Mouse (Mus musculus) left cerebral cortex, postnatal 25 days (tissue): ENCODE measurements around the gene Myh10. TPM values are rescaled to one million over a fixed set of nuclear protein-coding genes. Genes with fewer than 3 reads are reported as not detected.
"Not testable (repeated sequence)": the region's sequence is repeated elsewhere in the genome, so short reads cannot be mapped to it uniquely, and the experiment has no call there.

Experiments
- DNase-seq, 2 experiments: peaks; one replicate each; pipeline ENCODE4 v3.0.0; 2022; ENCODE audit warnings: low spot score in 2 of 2, mixed read lengths in 1 of 2
- intact Hi-C: fragments of 180-260 bp; cut with DNase I; formaldehyde crosslinking; loops from one replicate; pipeline ENCODE4 v1.15.1; 2025
- total RNA-seq, 2 experiments: library from RNA; stranded (reverse); gene quantifications; 2 replicates each; pipeline ENCODE4 v1.2.3; 2021

The Myh10 gene
- total RNA-seq, 2 experiments from 2014 or later = 197 to 215 TPM

DNA sequence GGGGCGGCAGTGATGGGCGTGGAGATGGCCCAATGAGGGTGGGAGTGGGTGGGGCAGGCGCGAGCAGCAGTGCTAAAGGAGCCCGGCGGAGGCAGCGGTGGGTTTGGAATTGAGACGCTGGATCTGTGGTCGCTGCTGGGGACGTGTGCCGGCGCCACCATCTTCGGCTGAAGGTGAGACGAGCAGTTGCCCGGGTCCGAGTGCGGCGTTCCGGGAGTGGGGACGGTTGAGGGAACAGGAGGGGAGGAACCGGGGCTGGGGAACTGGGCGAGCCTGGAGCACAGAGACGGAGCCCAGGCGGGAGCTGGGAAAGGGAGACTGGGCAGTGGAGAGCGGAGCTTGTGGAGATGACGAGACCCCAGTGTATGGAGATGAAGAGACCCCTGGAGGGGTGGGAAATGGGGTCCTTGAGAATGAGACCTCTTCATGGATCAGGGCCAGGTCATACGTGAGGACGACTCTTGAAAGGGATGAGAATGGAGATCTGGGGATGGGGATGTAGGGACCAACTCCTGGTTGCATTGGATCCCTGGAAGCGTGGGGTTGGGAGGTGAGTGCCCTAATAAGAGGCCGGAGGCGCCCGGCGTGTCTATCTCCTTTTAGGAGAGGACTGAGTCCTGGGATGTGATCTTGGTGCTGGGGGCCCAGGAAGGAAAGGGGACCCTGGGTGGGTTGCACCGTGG, 792 bp downstream of the Myh10 start:
- DNase-seq = no peak
- intact Hi-C loops = loop anchor here (5.0 kb wide), 2 partner anchors 70 to 125 kb away; no protein-coding TSS in a partner anchor

DNA sequence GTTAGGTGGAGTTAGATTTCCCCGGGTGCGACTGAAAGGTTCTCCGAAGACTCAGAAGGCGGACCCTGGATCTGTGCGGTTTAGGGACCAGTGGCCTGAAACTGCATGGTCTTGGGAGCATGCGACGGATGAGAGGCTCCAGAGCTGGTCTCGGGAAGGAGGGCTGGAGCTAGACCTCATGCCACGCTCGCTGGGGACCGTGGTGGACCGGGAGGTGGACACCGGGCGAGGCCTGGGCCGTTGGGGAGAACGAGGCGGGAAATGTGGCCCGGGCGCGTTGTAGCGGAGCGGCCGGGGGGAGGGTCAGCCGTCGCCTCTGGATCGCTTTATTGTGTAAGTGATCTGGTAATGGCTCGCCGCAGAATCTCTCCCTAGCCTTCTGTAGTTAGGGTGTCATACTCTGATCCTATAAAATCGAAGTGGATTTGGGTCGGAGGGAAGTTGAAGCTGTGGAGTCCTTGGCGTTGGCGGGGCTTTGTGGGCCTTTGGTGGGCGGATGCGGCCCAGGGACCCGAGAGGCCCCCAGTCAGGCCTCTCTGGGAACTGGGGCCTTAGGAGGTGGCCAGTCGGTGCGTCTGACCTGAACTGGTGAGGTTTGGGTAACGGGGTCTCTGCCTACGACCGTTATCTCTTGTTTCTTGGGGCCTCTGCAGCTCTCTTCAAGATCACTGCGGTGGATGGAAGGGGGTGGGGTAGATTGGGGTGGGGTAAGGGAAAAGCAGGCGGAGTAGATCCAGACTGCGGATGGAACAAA, 1.5 kb downstream of the Myh10 start:
- intact Hi-C loops = loop anchor here (5.0 kb wide), 2 partner anchors 71 to 126 kb away; no protein-coding TSS in a partner anchor

DNA sequence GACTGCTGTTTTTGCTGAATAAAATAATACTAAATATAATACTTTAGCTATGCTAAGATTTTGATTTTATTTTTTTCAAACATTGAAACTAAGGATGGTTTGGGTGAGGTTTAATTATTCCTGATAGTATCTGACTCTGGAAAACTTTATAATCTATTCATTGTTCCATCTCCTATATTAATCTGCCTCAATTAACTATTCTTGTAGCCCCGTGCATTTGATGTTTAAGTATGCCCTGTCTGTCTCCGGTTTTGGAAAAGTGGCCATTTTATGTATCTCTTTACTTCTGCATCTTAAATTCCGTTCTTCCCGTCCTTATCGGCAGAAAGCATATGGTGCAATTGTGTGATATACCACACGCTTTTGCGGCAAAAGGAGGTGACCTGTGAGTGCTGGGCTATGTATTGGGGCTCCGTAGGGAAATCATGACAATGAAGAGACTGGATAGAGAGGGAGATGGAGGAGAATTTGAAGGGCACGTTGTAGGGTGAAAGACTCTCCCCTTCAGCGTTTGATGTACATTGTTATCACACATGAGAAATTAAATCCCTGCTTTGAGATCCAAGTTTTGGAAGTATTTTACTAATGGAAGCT, 2.2 kb downstream of the Myh10 start:
- DNase-seq = peak in 1 of 2 experiments; percentile 15
- intact Hi-C loops = loop anchor here (5.0 kb wide), 2 partner anchors 71 to 126 kb away; no protein-coding TSS in a partner anchor

More for the DNA sequence above, 1.5 kb downstream of the Myh10 start:
- peak; percentile 38 to 42 for DNase-seq

DNA sequence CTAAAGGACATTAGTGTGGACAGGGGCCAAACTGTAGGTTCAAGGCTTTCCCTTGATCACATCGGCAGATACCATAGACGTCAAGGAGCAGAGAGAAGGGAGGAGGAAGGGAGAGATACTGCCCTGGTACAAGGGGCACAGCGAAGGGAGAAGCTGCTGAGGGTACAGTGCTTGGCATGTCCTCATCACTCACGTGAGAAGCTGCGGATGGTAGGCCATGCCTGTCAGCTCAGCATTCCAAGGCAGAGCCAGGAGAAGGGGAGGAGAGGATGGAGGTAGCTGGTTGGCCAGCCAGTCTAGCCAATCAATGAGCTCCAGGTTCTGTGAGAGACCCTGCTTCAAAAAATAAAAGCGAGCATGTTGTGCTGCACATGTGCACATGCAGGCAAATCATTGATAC, 11.0 kb downstream of the Myh10 start:
- intact Hi-C loops = no loop called here
- no peak for DNase-seq

DNA sequence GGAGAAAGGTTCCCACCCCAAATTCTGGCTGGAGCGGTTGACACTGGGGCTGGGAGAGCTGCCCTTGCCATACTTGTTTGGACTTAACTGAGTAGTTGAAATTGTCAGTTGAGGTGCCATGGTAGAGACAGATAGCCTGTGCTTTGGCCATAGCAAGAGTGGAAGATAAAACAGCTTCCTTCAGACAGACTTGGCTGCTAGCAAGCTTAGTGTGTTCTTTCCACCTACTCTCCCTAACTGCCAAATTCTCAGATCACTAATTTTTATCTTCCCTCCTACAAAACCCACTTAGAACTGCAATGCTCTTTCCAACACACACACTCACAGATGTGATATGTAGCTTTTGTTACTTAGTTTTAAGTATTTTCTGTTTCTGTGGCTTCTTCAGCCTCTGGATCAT, 12.0 kb downstream of the Myh10 start:
- intact Hi-C loops = no loop called here
- peak in 1 of 2 experiments; percentile 41 for DNase-seq

DNA sequence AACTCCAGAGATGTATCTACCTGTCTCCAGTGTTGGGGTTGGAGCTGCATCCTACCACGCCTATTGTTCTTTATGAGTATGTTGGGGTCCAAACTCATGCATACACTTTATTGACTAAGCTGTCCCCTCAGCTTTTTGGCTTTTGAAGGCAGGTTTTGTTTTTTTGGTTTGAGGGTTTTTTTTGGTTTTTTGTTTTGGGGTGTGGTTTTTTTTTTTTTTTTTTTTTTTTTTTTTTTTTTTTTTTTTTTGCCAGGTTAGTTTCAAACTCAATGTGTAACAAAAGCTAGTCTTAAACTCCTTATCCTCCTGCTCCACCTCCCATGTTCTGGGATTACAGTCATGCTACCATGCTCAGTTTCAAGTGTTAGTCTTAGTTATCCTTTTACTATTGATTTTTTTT, 12.9 kb downstream of the Myh10 start:
- intact Hi-C loops = no loop called here
- DNase-seq = no peak

DNA sequence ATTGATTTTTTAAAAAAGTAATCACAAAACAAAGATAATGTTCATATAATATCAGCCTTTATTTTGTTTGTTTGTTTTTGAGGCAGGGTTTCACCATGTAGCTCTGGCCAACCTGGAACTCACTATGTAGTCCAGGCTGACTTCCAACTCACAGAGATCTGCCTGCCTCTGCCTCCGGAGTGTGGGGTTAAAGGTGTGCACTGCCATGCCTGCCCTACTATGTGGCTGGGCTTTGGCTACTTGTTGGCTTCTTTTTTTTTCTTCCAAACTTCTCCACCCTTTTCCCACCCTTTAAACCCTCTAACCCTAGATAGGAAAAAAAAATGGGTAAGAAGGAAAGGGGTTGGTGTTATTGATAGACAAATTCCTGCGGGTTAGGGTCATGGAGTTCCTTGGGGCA, 13.5 kb downstream of the Myh10 start:
- intact Hi-C loops = no loop called here
- no peak for DNase-seq

DNA sequence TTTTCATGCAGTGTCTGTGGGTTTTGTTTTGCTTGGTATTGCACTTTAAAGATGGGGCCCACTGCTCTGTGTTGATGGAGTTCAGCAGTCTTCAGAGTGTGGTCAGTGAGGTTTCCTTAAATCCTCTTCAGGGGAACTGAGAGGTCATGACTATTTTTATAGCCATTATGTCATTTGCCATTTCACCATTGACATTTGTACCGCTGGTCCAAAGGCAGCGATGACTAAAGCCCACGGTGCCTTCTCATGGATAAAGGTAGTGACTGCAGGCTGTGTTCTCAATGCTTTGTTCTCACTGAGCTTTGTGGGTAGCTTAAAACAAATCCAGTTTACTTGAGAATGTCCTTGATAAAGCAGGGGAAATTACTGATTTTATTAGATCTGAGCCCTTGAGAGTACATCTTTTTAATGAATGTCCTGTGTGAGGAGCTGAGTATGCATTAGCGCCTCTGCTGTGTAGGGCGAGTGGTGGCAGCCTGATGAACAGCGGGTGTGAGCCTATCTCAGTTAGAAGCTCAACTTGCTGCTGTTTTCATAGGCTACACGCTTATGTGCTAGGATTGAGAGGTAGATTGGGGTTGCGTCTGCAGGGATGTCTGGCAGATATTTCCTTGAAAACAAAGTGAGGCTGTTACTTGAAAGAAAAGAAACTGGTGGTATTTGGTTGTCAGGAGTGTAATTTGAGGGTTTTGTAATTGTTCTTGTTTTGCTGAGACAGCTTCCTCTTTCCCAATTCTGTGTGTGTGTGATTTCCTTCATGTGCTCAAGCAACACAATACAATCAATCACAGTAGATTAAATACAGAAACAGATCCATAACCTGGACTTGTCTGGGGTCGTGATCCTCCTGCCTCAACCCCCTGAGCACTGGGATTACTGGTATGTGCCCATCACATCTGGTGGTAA, 15.4 kb downstream of the Myh10 start:
- intact Hi-C loops = no loop called here
- DNase-seq = no peak

DNA sequence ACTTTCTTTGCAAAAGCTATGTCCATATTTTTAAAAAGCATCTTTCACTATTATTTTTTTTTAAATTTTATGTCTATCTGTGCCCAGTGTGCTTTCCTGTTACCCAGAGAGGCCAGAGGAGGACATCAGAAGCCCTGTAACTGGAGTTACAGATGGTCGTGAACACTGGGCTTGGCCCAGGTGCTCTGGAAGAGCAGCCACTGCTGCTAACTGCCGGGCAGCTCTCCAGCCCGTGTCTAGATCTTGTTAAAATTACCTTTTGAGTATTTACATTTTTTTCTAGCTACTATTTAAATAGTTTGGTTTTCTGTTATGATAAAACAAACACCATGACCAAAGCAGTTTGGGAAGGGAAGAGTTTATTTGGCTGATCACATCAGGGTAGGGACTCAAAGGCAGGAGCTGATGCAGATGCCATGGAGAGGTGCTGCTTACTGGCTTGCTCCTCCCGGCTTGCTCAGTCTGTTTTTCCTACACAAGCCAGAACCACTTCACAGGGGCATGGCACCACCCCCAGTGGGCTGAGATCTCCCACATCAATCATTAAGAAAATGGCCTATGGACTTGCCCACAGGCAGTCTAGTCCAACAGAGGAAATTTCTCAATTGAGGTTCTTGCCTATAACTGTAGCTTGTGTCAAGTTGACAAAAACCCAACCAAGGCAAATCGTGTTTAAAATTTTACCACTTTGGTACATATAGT, 16.7 kb downstream of the Myh10 start:
- DNase-seq = no peak
- intact Hi-C loops = no loop called here

DNA sequence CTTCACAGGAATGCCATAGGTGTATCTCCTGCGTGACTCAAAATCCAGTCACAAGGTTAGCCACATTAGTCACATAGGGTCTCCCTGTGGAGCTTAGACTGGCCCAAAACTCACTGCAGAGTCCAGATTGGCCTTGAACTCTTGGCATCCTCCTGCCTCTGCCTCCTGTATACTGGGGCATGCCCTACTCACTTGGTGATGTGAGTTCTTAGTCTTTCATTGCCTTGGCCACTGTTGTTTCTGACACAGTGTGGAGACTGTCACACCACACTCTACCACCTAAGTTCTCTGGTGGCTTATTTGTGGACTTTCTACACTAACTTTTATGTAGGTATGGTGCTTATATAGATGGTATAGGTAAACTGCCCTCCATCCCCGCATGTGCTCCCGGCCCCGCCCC, 24.8 kb downstream of the Myh10 start:
- no peak for DNase-seq
- intact Hi-C loops = no loop called here

DNA sequence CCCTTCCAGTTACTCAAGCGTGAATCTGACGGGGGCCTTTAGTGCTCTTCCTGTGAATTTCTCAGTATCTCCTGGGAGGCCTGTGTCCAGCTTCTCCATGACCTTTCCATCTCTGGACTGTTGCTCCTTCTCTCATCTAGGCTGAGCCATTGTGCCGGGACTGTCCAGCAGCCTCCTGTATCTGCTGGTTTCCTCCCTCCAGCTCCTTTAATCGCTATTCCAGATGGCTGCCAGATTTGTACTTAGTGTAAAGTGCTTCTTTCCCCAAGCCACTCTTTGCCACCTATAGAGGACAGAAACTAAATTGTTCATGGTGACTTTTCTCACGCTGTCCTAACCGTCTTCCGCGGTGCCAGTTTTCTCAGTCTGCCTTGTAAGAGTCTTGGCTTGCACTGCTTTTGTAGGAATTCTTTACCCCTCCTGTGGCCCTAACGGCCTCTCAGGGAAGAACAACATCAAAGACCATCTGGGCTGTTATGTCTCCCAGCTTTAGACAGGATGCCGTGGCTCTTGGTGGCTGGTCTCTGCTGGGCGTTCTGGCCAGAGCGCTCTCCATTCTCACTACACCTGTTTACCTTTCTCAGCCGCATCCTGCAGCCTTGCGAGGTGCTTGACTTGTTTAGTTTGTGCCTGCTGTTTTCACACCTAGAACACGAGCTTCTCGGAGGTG, 25.9 kb downstream of the Myh10 start:
- no peak for DNase-seq
- intact Hi-C loops = no loop called here

DNA sequence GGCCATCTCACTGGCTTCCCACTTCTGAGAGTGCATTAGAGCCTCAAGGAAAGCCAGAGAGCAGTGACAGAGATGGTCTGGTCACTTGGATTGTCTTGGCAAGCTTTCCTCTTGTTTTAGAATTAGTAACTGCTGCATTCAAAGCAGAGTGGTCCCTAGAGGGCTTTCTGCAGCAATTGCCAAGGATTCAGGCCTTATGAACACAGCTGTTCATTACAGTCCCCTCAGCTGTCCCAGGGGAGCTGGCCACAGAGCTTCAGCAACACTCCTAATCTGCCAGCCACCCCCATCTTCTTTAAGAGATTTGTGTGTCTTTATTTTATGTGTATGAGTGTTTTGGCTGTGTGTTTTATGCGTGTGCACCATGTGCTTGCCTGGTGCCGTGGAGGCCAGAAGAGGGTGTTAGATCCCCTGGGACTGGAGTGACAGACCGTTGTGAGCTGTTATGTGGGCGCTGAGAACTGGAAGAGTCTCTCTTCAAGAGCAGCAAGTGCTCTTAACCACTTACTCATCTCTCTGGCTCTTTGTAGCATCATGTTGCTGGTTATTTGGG, 27.8 kb downstream of the Myh10 start:
- DNase-seq = no peak
- intact Hi-C loops = no loop called here

DNA sequence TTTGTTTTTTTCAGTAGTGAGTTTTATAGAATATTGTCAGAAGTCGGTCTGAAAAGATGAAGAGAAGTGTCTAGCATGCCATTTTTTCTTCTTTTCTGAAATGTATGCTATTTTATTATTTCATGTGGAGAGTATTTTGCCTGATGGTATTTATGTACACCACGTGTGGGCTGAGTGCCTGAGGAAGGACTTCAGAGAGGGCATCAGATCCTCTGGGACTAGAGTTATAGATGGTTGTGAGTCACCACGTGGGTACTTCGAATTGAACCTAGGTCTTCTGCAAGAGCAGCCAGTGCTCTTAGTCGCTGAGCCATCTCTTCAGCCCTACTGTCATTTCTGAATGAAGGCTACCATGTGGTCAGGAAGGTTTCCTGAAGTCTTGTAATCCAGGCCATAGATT, 28.4 kb downstream of the Myh10 start:
- intact Hi-C loops = no loop called here
- DNase-seq = no peak

DNA sequence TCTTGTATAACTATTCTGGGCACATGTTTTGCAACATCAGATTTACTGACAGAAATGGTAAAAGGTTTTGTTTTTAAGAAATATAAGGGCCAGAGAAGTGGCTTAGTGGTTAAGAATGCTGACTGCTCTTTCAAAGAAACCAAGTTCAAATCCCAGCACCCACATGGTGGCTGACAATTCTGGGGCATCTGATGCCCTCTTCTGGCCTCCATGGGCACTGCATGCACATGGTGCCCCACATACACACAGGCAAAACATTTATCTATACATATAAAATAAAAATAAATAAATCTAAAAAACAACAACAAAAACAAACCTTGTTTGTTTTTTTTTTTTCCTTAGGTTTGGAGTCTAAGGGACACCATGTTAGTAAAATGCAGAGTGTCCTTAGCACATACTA, 32.8 kb downstream of the Myh10 start:
- DNase-seq = no peak
- intact Hi-C loops = no loop called here

DNA sequence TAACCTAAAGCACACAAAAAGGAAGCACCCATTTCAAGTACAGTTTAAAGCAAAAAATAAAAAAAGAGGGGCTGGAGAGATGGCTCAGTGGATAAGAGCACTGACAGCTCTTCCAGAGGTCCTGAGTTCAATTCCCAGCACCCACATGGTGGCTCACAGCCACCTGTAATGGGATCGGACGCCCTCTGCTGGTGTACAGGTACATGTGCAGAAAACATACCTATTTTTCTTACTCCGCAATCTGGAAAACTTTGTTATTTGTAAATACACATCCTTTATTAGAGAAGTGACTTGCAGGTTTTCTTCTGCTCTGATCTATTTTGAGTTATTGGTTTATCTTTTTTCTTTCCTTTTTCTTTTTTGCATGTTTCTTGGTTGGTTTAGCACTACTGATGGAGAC, 37.3 kb downstream of the Myh10 start:
- no peak for DNase-seq
- intact Hi-C loops = no loop called here

DNA sequence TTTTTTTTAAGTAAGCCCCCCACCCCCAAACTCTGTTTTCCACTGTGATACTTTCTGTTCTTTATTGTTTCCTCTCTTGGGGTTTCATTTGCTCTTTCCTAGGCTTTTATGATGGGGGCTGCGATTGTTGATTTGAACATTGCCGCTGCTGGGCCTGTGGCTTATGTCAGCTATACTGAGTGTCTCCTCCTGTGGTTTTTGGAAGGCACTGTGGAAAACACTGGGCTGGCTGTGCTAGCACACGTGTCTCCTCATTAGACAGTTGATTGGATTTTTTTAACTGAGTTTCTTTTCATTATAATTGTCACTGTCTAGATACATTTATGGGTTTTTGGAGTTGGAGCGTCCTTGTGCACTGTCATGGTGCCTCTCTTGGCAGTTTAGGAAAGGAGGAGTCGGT, 39.4 kb downstream of the Myh10 start:
- intact Hi-C loops = no loop called here
- DNase-seq = no peak

DNA sequence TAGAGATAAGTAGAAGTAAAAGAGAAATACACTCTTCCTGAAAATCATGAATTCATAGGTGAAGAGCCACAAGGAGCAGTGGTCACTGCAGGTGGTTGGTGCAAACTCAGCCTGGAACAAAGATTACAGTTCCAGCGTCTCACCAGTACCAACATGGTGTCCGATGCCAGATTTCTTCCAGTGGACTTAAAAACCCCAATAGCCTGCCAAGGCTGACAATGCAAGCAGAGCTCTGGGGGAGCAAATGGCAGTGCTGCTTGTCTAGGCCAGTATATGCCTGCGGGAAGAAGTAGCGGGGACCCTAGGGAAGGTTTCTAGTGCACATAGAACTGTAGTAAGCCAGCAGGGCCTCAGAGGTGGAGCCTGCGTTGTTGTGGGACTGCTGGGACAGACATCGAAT, 40.7 kb downstream of the Myh10 start:
- intact Hi-C loops = no loop called here
- DNase-seq = no peak

DNA sequence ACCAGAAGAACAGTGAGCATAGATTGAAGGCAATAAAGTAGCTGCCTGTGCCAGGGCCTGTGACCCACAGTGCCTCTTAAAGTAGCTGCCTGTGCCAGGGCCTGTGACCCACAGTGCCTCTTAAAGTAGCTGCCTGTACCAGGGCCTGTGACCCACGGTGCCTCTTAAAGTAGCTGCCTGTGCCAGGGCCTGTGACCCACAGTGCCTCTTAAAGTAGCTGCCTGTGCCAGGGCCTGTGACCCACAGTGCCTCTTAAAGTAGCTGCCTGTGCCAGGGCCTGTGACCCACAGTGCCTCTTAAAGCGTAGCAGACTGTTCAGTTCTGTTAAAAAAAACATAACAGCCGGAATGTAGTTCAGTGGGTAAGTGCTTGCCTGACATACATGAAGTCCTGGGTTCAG, 42.0 kb downstream of the Myh10 start:
- intact Hi-C loops, DNase-seq: not testable (repeated sequence)
